Mouse (Mus musculus) lung, postnatal 0 days (tissue): ENCODE results near the gene Foxf2. TPM values are rescaled to one million over a fixed set of nuclear protein-coding genes. Genes with fewer than 3 reads are reported as not detected.
A peak's percentile ranks its signal among the peaks of the same experiment; 100 is the strongest.

ENCODE experiments used
- ATAC-seq: fragments of 200-750 bp; cut with Nextera tagmentation; 2 replicates; pipeline ENCODE4 v1.8.0; 2017; ENCODE audit warnings: moderate library complexity
- DNase-seq: peaks from one replicate; pipeline ENCODE4 v3.0.0-alpha.2; 2016; ENCODE audit warnings: low spot score
- H3K27ac ChIP-seq: fragments of 300-500 bp; sonication (generic); 2 replicates; pipeline ENCODE4 v1.5.1; 2014; ENCODE audit warnings: antibody characterized with exemption, mild to moderate bottlenecking, low read length, mixed read lengths
- H3K27me3 ChIP-seq: fragments of 300-500 bp; sonication (generic); replicated peaks from 2 replicates; pipeline ENCODE4 v1.6.1; 2014; ENCODE audit warnings: low read length, mixed read lengths; ENCODE audit not compliant: insufficient read depth
- H3K36me3 ChIP-seq: fragments of 300-500 bp; sonication (generic); 2 replicates; pipeline ENCODE4 v1.6.1; 2014; ENCODE audit warnings: low read length, mixed read lengths; ENCODE audit not compliant: insufficient read depth
- H3K4me1 ChIP-seq: fragments of 300-500 bp; sonication (generic); 2 replicates; pipeline ENCODE4 v1.6.1; 2014; ENCODE audit warnings: antibody characterized with exemption, low read depth, low read length, mixed read lengths; ENCODE audit not compliant: insufficient read depth
- H3K4me2 ChIP-seq: fragments of 300-500 bp; sonication (generic); replicated peaks from 2 replicates; pipeline ENCODE4 v1.6.1; 2014; ENCODE audit warnings: low read depth, mild to moderate bottlenecking, low read length, moderate library complexity, mixed read lengths
- H3K4me3 ChIP-seq: fragments of 300-500 bp; sonication (generic); 2 replicates; pipeline ENCODE4 v1.5.1; 2014; ENCODE audit warnings: low read depth, low read length
- H3K9ac ChIP-seq: fragments of 300-500 bp; sonication (generic); replicated peaks from 2 replicates; pipeline ENCODE4 v1.6.1; 2014; ENCODE audit warnings: low read depth, mild to moderate bottlenecking
- H3K9me3 ChIP-seq: fragments of 300-500 bp; sonication (generic); 2 replicates; pipeline ENCODE4 v1.6.1; 2016; ENCODE audit warnings: low read length, mixed read lengths
- CTCF ChIP-seq: IDR thresholded peaks from 2 replicates; pipeline ENCODE4 v1.5.1; 2016; ENCODE audit warnings: antibody characterized with exemption, mild to moderate bottlenecking
- EP300 ChIP-seq: IDR thresholded peaks from 2 replicates; pipeline ENCODE4 v1.6.1; 2016; ENCODE audit warnings: antibody characterized with exemption, mild to moderate bottlenecking, control low read depth
- WGBS: fragments of 180-500 bp; shearing (Covaris S2); extraction: QIAGEN DNeasy Blood & Tissue Kit; methylation state at CpG from one replicate; pipeline ENCODE4 v1.1.7; 2014; 5-methylcytosine and 5-hydroxymethylcytosine counted together
- polyA plus RNA-seq: library from polyadenylated mRNA; unstranded; fragments of >200 nt; fragmentation: Nextera tagmentation; extraction: Ambion mirVana; gene quantifications from 2 replicates; pipeline ENCODE4 v1.2.1, GENCODE M21; 2015

Gene Foxf2
- polyA plus RNA-seq, 1 experiment from 2014 or later = 14.9 TPM

DNA sequence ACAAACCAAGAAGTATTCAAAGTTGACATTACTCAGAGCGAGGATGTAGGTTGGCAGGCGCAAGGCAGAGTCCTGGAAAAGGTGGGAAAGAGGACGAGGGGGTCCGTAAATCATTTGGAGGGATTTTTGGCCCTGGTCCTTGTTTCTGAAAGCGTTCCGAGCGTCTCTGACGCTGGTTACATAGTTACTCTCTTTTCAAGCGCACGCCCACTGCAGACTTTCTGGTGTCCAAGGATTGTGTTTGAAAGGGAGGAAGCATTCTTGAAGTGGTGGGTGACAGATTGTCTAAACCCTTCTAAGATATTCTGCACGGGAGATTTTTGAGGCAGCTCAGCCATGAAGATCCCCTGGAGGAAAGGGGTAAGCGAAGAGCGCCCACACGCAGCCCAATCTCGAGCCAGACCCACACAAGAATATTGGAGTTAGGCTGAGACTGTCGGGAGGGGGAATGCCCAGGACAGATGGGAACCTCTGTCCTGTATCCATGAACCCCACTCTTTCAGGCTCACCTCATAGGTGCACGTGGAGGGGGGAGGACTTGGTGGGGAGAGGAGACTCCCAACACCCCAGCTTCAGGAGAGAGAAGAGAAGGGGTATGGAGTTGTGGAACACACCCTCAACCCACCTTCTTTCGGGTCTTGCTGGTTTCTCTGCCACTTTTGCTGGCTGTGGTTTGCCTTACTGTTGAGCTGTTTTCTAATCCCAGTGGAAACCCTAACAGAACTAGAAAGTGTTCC lies 6.5 kb upstream of the Foxf2 start:
- DNase-seq = peak; percentile 72
- 1% methylated on average over 18 of the region's 18 CpGs for WGBS
- H3K4me1 ChIP-seq = no peaks in the 10 kb centered on the region; the same call in 1 of the 2 replicates
- H3K4me2 ChIP-seq = peak overlapping the region; percentile 60
- H3K27ac ChIP-seq = peak overlapping the region; percentile 54
- peaks cover 55% of the 10 kb centered on the region for H3K27me3 ChIP-seq
- TF ChIP-seq EP300 (no peak), CTCF (no peak)
- H3K9me3 ChIP-seq = no peaks in the 10 kb centered on the region
- no peaks in the 10 kb centered on the region for H3K36me3 ChIP-seq
- ATAC-seq = peak; percentile 48
- peak overlapping the region; percentile 43; the same call in 1 of the 2 replicates for H3K4me3 ChIP-seq
- H3K9ac ChIP-seq = no peak overlapping the region

DNA sequence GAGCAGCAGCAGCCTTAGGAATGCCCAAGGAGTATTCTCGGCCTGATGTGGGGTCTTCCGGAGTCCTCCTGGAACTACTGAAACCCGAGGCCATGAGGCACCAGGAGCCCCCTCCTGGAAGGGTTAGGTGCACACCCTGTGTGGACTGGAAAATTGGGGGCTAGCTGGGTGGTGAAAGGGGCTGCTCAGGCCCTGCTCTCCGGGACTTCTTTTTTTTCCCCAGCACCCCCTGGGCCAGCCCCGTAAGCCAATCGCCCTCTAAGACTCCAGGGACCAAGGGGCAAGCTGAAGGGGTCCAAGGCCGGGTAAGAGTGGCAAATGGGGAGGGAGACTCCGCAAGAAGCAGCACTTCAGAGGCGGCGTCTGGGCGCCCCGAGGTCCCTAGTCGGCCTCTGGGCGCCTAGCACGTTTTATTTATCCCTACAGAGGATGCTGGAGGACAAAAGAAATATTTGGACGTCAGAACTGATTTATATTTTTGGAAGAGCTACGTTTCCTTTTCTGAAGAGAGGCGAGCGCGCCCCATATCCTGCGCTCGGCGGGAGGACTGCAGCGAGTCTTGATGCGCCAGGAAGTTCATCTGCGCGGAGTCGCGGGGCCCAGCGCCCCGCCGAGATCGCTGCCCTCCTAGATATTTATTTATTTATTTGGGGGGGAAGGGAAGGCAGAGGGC lies 5.7 kb upstream of the Foxf2 start:
- Histone ChIP-seq H3K4me3 (no peak overlapping the region), H3K9me3 (no peaks in the 10 kb centered on the region), H3K36me3 (no peaks in the 10 kb centered on the region), H3K27me3 (peaks cover 50% of the 10 kb centered on the region), H3K4me2 (peak overlapping the region; percentile 60), H3K4me1 (no peaks in the 10 kb centered on the region; the same call in 1 of the 2 replicates), H3K27ac (0 out of 2 replicates have a peak overlapping the region, but pooled peaks have one; percentile 1), H3K9ac (no peak overlapping the region)
- WGBS = 4% methylated on average over 33 of the region's 33 CpGs
- peak; percentile 37 for DNase-seq
- no peak for ATAC-seq
- TF ChIP-seq EP300 (no peak), CTCF (no peak; the same call in 1 of the 2 replicates)

DNA sequence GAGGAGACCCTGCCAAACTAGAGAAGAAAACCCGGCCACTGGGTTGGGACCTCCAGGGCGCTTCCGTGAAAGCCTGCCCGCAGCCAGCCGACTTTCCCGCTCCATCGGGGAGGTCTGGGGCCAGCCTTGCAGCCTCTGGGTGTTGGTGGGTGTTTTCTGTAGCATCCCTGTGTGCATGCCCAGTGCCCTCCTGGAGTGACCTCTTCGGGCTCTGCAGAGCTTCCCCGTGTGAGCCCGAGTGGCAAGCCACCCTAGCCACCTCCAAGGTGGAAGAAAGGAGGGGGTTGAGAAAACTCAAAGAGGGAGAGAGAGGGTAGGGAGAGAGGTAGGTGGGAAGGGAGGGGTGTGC lies 5.1 kb upstream of the Foxf2 start:
- ATAC-seq (no peak), DNase-seq (no peak)
- TF ChIP-seq EP300 = no peak
- no peak for TF ChIP-seq CTCF
- WGBS = 4% methylated on average over 10 of the region's 10 CpGs
- Histone ChIP-seq H3K27me3 (peaks cover 51% of the 10 kb centered on the region), H3K9ac (no peak overlapping the region), H3K27ac (no peak overlapping the region), H3K36me3 (no peaks in the 10 kb centered on the region), H3K4me2 (peak overlapping the region; percentile 60), H3K9me3 (no peaks in the 10 kb centered on the region), H3K4me3 (no peak overlapping the region), H3K4me1 (no peaks in the 10 kb centered on the region; the same call in 1 of the 2 replicates)

DNA sequence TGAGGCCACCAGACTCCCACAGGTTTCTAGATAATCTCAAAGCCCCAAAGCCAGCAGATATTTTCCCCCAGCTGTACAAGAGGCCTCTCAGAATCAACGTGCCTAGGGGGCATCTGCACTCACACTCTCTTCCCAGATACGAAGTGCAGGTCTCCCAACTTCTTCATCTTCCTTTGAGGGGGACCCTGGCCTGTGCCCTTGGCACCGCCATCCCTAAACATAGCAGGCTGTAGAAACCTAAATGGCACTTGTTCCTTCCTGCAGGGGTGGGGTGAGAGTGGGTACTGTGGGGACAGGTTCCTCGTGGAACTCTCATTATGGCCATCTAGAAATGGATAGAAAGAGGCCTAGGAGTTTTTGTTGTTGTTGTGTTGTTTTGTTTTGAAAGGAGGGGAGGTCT lies 4.7 kb upstream of the Foxf2 start:
- no peaks in the 10 kb centered on the region; the same call in 1 of the 2 replicates for H3K4me1 ChIP-seq
- WGBS = 33% methylated on average over 4 of the region's 4 CpGs
- H3K27me3 ChIP-seq = peaks cover 52% of the 10 kb centered on the region
- H3K4me3 ChIP-seq = no peak overlapping the region
- no peak overlapping the region for H3K27ac ChIP-seq
- ATAC-seq (no peak), DNase-seq (no peak)
- TF ChIP-seq EP300 = no peak
- no peak overlapping the region for H3K4me2 ChIP-seq
- no peaks in the 10 kb centered on the region for H3K9me3 ChIP-seq
- no peaks in the 10 kb centered on the region for H3K36me3 ChIP-seq
- no peak overlapping the region for H3K9ac ChIP-seq

DNA sequence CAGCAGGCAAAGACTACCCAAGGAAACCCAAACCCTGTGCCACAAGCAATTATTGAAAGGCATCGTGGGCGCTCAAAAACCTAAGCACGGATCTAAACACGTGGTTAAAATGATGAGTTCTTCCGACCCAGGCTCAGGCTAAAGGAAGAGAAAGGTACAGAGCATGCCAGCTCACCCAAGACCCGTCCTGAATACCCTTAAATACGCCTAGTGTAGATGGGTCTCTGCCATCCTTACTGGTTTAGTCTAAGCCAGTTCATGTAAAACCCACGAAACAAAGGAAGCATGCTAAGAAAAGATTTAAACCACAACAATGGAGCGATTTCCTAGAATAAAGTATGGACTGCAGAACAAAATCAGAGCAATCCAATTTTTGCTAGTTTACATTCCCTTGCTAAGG lies 3.9 kb upstream of the Foxf2 start:
- no peak overlapping the region for H3K4me2 ChIP-seq
- H3K27ac ChIP-seq = no peak overlapping the region
- H3K9ac ChIP-seq = no peak overlapping the region
- no peak overlapping the region for H3K4me3 ChIP-seq
- no peaks in the 10 kb centered on the region for H3K9me3 ChIP-seq
- DNase-seq (no peak), ATAC-seq (no peak)
- WGBS = 44% methylated on average over 9 of the region's 9 CpGs
- H3K4me1 ChIP-seq = no peaks in the 10 kb centered on the region; the same call in 1 of the 2 replicates
- peaks cover 52% of the 10 kb centered on the region for H3K27me3 ChIP-seq
- no peaks in the 10 kb centered on the region for H3K36me3 ChIP-seq
- no peak for TF ChIP-seq CTCF
- TF ChIP-seq EP300 = no peak

DNA sequence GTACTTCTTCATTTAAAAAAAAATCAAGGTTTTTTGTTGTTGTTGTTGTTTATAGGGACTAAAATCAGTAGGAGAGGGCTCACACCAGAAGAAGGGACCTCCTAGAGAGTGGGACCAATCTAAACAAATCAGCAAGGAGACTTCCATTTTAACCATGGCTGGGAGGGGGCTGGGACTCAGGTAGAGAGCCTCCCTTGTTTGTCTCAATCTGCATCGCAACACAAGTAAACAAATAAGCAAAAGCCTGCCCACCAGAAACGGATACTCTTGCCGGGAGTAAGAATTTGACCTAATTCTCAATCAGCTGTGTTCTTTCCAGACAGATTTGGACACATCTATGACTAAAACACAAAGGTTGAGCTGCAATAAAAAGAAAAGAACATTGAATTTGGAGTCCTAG lies 3.2 kb upstream of the Foxf2 start:
- no peak overlapping the region for H3K27ac ChIP-seq
- ATAC-seq (no peak), DNase-seq (no peak)
- no peak overlapping the region for H3K4me2 ChIP-seq
- WGBS = 22% methylated on average over 3 of the region's 3 CpGs
- H3K9ac ChIP-seq = no peak overlapping the region
- no peaks in the 10 kb centered on the region for H3K36me3 ChIP-seq
- no peaks in the 10 kb centered on the region for H3K9me3 ChIP-seq
- no peaks in the 10 kb centered on the region; the same call in 1 of the 2 replicates for H3K4me1 ChIP-seq
- TF ChIP-seq CTCF (no peak), EP300 (no peak)
- no peak overlapping the region for H3K4me3 ChIP-seq
- H3K27me3 ChIP-seq = peaks cover 55% of the 10 kb centered on the region
